Mouse (Mus musculus) c-Kit-positive CD71-positive TER-119-positive erythroid progenitor cells, embryonic 14.5 days (primary cell): Measurements from ENCODE around the gene Srsf10.

Experiments used
- DNase-seq: peaks from one replicate; pipeline ENCODE4 v3.0.0-alpha.2; 2013; ENCODE audit warnings: low spot score

Srsf10 gene

DNA sequence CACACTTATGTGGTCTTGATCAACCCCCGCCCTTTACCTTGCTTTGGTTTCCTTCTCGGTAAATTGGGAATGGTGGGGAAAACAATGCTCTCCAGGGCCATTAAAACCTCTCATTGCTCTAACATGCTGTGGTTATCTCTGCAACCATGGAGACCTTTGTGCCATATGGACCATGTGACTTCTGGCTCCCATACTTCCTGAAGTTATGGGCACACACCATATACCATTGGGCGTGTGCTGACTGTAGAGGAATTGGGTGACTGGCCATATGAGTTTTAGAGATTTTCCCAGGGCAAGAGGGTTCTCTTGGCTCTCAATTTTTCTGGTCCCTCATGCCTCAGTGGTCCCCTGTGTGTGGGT is 63.7 kb downstream of the Srsf10 start:
- no peak for DNase-seq
